Mouse (Mus musculus) limb, embryonic 13.5 days (tissue): ENCODE data around the gene Ccdc185. TPM values are rescaled to one million over a fixed set of nuclear protein-coding genes. Genes with fewer than 3 reads are reported as not detected.

Experiments used
- ATAC-seq: fragments of 200-750 bp; cut with Nextera tagmentation; 2 replicates; pipeline ENCODE4 v1.8.0; 2017; ENCODE audit warnings: low read depth, moderate number of reproducible peaks, moderate TSS enrichment; ENCODE audit not compliant: low FRiP score
- H3K27ac ChIP-seq: fragments of 300-500 bp; sonication (generic); 2 replicates; pipeline ENCODE4 v1.5.1; 2015; ENCODE audit warnings: inconsistent platforms, mild to moderate bottlenecking, moderate library complexity
- H3K27me3 ChIP-seq: fragments of 300-500 bp; sonication (generic); 2 replicates; pipeline ENCODE4 v1.6.1; 2015; ENCODE audit warnings: mild to moderate bottlenecking, inconsistent platforms
- H3K36me3 ChIP-seq: fragments of 300-500 bp; sonication (generic); 2 replicates; pipeline ENCODE4 v1.6.1; 2015; ENCODE audit warnings: inconsistent platforms, mild to moderate bottlenecking, moderate library complexity
- H3K4me1 ChIP-seq: fragments of 300-500 bp; sonication (generic); 2 replicates; pipeline ENCODE4 v1.6.1; 2015; ENCODE audit warnings: inconsistent platforms
- H3K4me2 ChIP-seq: fragments of 300-500 bp; sonication (generic); replicated peaks from 2 replicates; pipeline ENCODE4 v1.6.1; 2015; ENCODE audit warnings: inconsistent platforms, mild to moderate bottlenecking, moderate library complexity
- H3K4me3 ChIP-seq: fragments of 300-500 bp; sonication (generic); 2 replicates; pipeline ENCODE4 v1.5.1; 2015; ENCODE audit warnings: moderate library complexity, mild to moderate bottlenecking, inconsistent platforms
- H3K9ac ChIP-seq: fragments of 300-500 bp; sonication (generic); 2 replicates; pipeline ENCODE4 v1.6.1; 2015; ENCODE audit warnings: mild to moderate bottlenecking, inconsistent platforms
- H3K9me3 ChIP-seq: fragments of 300-500 bp; sonication (generic); 2 replicates; pipeline ENCODE4 v1.6.1; 2016; ENCODE audit warnings: inconsistent platforms
- WGBS: fragments of 180-500 bp; shearing (Covaris S2); methylation state at CpG from one replicate; pipeline ENCODE4 v1.1.7; 2015; 5-methylcytosine and 5-hydroxymethylcytosine counted together
- polyA plus RNA-seq: library from polyadenylated mRNA; unstranded; fragments of >200 nt; fragmentation: Nextera tagmentation; extraction: Ambion mirVana; gene quantifications from 2 replicates; pipeline ENCODE4 v1.2.1, GENCODE M21; 2015

Gene Ccdc185
- not detected in 2 replicates for polyA plus RNA-seq

DNA sequence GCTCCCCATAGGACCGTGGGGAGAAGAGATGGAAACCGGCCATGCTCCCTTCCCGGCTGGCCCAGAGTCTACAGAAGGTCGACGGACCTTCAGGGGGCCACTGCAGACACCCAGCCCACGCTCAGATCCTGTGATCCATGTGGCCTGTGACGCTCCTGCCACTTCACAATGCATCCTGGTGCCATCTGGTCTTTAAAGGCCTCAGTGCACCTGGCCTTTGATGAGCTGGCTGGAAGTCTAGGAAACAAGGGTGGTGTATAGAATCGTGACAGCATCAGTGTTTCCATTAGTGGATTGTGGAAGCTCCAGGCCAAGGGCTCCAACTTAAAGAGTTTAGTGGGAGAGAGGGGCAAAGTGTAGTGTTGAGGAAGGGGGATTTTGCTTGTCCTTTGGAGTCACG, at the start of gene Ccdc185:
Ccdc185 (minus strand) TSS at position 101 of the 400 bp plus-strand sequence.
- H3K36me3 ChIP-seq: no peaks in the 10 kb centered on the region
- H3K9me3 ChIP-seq: no peaks in the 10 kb centered on the region
- no peak for ATAC-seq
- H3K4me3 ChIP-seq: no peak within 1 kb of the TSS
- H3K4me2 ChIP-seq: no peak within 1 kb of the TSS
- 85% methylated on average over 9 of the region's 9 CpGs for WGBS
- no peak within 1 kb of the TSS for H3K27ac ChIP-seq
- no peaks in the 10 kb centered on the region for H3K4me1 ChIP-seq
- H3K27me3 ChIP-seq: no peaks in the 10 kb centered on the region
- no peak within 1 kb of the TSS for H3K9ac ChIP-seq

DNA sequence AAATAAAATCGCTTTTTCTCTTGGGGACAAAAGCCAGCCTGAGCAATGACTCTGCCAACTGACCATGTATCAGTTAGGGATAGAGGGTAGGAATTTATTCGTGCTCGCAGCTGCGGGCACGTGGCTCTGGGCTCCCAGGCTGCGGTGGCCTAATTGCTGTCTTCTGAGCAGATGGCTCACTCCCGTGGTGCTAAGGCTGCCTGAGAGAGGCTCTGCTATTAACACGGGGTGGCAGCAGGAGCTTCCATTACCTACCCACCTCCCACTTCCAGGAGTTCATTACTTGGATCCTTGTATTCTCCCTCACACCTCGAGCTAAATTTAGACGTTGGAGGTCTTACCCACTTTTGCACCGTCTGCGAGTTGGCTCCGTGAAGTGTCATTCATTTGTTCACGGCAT, 48.1 kb upstream of the Ccdc185 start:
- H3K4me3 ChIP-seq: no peak overlapping the region
- no peaks in the 10 kb centered on the region for H3K27me3 ChIP-seq
- no peak for ATAC-seq
- no peak overlapping the region for H3K27ac ChIP-seq
- no peak overlapping the region for H3K4me2 ChIP-seq
- peaks cover 12% of the 10 kb centered on the region for H3K4me1 ChIP-seq
- 47% methylated on average over 14 of the region's 14 CpGs for WGBS
- H3K36me3 ChIP-seq: no peaks in the 10 kb centered on the region
- no peak overlapping the region for H3K9ac ChIP-seq
- H3K9me3 ChIP-seq: no peaks in the 10 kb centered on the region

DNA sequence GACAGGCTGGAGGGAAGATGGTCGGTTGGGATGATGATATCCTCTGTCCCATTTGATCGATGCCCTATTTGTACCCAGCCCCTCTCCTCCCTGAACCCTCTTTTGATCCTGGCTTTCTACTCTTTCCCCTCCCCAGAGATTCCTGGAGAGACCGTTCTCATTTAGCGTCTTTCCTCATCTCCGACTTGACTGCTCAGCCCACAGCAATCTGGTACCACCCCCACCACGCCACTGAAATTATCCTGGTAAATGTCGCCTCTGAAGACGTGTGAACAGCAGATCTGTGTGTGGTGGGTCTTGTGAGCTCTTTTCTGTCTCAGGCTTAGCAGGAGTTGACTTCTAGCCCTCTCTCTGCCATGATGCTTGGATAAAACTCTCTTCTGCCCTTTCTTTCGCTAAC, 45.6 kb upstream of the Ccdc185 start:
- peaks cover 13% of the 10 kb centered on the region for H3K4me1 ChIP-seq
- no peaks in the 10 kb centered on the region for H3K36me3 ChIP-seq
- no peak overlapping the region for H3K9ac ChIP-seq
- no peak overlapping the region for H3K4me3 ChIP-seq
- H3K27ac ChIP-seq: no peak overlapping the region
- H3K9me3 ChIP-seq: no peaks in the 10 kb centered on the region
- no peaks in the 10 kb centered on the region for H3K27me3 ChIP-seq
- no peak overlapping the region for H3K4me2 ChIP-seq
- WGBS: 85% methylated on average over 9 of the region's 9 CpGs
- ATAC-seq: no peak

DNA sequence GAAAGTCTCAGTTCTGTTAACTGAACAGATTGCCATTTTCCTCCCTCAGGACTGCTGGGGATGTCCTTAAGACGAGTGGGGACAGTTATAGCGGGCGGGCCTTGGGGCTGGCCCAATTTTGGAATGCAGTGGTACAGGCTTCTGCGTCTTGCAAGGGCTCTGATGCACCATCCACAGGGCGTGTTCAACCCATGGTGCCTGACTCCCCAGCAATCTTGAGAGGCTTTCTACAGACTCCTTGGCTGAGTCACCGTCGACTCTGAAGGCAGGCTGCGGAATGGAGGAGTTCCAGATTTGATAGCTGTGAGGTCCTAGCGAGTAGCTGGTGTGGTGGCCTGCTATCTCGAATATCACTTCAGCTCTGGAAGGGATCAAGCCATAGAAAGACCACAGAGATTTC, 45.2 kb upstream of the Ccdc185 start:
- Histone ChIP-seq H3K4me3 (no peak overlapping the region), H3K27me3 (no peaks in the 10 kb centered on the region), H3K36me3 (no peaks in the 10 kb centered on the region), H3K4me1 (peaks cover 13% of the 10 kb centered on the region), H3K9ac (no peak overlapping the region), H3K9me3 (no peaks in the 10 kb centered on the region), H3K4me2 (no peak overlapping the region), H3K27ac (no peak overlapping the region)
- whole genome bisulfite sequencing: 89% methylated on average over 10 of the region's 10 CpGs
- no peak for ATAC-seq

DNA sequence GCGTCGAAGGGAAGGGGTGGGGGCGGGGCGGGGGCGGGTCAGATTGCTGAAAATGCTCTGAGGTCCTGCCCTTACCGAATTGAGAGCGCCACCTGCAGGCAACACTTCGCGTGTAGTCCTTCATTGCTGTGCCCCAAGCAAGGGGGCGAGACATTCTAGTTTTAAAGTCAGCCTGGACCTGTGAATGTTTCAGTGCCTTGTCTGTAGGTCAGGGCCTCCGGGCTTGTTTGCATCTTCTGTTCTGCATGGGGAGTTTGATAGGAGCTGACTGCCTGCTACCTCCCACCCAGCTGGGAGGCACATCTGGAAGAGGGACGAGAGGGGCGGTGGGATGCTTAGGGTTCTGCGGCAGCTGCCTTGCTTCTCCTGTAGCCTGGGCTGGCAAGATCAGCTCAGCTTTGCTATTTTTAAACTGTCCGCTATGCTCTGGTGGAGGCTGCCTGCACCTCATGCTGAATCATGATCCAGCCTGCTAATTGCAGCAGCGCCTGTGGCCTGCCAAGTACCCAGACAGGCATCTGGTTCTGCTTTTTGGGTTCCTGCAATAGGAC, 43.6 kb upstream of the Ccdc185 start:
- Histone ChIP-seq H3K27me3 (no peaks in the 10 kb centered on the region), H3K9me3 (no peaks in the 10 kb centered on the region), H3K9ac (0 out of 2 replicates have a peak overlapping the region, but pooled peaks have one; percentile 19), H3K4me2 (peak overlapping the region; percentile 51), H3K4me1 (peaks cover 16% of the 10 kb centered on the region), H3K4me3 (no peak overlapping the region), H3K36me3 (no peaks in the 10 kb centered on the region), H3K27ac (peak overlapping the region; percentile 69; the same call in 1 of the 2 replicates)
- 10% methylated on average over 16 of the region's 16 CpGs for WGBS
- ATAC-seq: peak; percentile 58

DNA sequence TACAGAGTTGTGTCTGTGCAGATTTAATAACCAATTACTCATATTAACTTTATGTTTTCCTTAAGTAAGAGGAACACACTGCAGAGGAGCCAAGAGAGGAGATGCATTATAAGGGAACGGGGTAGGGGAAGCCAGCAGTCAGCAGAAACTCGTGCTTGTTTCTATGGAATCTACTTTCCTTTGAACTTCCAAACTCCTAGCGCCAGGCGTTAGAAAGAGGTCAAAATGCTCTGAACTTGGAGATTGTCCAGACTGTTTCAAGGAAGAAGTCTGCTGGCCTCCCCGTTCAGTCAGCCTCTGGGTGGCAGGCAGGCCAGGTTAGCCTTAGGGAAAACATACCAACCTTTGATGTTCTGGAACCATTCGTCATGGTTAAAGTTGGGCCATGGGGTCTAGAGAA, 39.9 kb upstream of the Ccdc185 start:
- Histone ChIP-seq H3K36me3 (no peaks in the 10 kb centered on the region), H3K27ac (no peak overlapping the region), H3K4me1 (peaks cover 23% of the 10 kb centered on the region), H3K9ac (no peak overlapping the region), H3K4me3 (no peak overlapping the region), H3K27me3 (no peaks in the 10 kb centered on the region), H3K4me2 (no peak overlapping the region), H3K9me3 (no peaks in the 10 kb centered on the region)
- WGBS: 11% methylated on average over 6 of the region's 6 CpGs
- ATAC-seq: no peak

DNA sequence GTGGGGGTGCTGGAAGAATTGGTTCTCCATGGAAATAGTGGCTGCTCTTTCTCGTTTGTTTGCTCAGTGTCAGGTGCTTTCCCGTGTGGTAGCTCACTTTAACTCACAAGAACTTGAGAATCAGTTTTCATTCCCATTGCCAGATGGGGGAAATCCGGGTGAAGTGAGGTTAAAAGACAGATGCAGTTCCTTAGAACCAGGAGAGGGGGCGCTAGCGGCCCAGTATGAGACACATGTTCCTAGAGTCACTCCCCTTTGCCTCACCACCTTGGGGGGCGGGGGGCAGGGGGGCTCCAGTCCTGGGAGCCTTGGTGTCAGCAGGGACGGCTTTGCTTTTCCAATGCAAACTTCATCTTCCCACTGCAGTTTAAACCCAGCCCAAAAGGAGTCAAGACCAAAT, 38.0 kb upstream of the Ccdc185 start:
- Histone ChIP-seq H3K27me3 (no peaks in the 10 kb centered on the region), H3K4me1 (peaks cover 11% of the 10 kb centered on the region), H3K4me3 (no peak overlapping the region), H3K9ac (no peak overlapping the region), H3K9me3 (no peaks in the 10 kb centered on the region), H3K27ac (no peak overlapping the region), H3K36me3 (no peaks in the 10 kb centered on the region), H3K4me2 (no peak overlapping the region)
- 42% methylated on average over 7 of the region's 7 CpGs for WGBS
- no peak for ATAC-seq

DNA sequence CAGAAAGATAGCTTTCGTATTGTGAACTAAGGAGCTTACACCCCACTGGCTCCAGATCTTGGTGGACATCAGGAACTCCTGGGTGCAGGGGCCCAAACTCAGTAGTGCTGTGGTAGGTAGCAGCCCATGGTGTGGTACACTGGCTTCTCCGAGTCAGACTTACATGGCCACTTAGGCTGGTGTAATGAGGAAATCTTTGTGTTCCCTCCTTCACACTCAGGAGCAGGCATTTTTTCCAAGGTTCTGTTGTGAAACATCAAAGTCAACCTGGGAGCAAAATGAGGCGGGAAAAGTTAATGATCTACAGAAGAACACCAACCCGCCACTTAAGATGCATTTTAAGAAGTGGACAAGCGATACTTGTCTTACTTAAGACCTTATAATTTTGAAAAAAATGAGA, 36.5 kb upstream of the Ccdc185 start:
- Histone ChIP-seq H3K4me3 (no peak overlapping the region), H3K36me3 (no peaks in the 10 kb centered on the region), H3K9ac (no peak overlapping the region), H3K4me2 (no peak overlapping the region), H3K4me1 (peaks cover 10% of the 10 kb centered on the region), H3K27ac (no peak overlapping the region), H3K27me3 (no peaks in the 10 kb centered on the region), H3K9me3 (no peaks in the 10 kb centered on the region)
- WGBS: 81% methylated on average over 5 of the region's 5 CpGs
- no peak for ATAC-seq

DNA sequence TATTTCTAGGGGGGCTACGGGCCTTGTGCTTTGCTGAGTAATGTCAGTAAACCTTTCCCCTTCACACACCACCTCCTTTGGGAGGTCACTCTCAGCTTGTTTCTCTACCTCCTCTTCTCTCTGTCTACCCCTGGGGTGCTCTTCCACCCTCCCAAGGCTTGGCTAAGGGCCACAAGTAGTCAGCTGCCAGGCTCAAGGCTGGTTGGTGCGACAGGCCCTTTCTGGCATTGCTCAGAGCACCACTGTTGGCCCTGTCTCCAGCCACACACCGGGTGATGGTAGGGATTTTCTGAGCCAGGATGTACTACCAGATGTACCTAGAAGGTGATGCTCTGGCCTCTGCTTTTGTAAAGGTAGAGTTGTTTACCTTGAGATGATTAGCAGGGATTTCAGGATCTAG, 35.8 kb upstream of the Ccdc185 start:
- ATAC-seq: no peak
- Histone ChIP-seq H3K9me3 (no peaks in the 10 kb centered on the region), H3K27me3 (no peaks in the 10 kb centered on the region), H3K4me2 (no peak overlapping the region), H3K27ac (no peak overlapping the region), H3K9ac (no peak overlapping the region), H3K4me3 (no peak overlapping the region), H3K36me3 (no peaks in the 10 kb centered on the region), H3K4me1 (peaks cover 10% of the 10 kb centered on the region)
- 76% methylated on average over 3 of the region's 3 CpGs for WGBS

DNA sequence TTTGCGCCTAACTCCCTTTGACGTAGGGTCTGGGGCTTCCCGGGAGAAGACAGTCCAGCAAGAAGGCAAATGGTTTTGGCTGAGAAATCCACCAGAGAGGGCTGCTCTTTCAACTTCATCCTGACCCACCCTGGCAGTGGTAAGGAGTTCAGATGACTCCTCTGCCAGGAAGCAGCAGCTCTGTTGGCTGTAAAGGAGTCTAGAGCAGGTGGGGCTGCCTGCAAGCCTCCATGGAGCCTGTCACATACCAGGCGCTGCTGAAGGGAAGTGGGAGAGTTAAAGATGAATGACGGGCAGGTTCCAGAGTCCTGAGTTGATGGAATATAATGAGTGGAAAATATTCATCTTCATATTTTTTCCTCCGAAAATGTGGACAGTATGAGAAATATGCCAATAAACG, 34.8 kb upstream of the Ccdc185 start:
- Histone ChIP-seq H3K4me1 (peaks cover 7% of the 10 kb centered on the region), H3K9ac (no peak overlapping the region), H3K27me3 (no peaks in the 10 kb centered on the region), H3K4me2 (no peak overlapping the region), H3K9me3 (no peaks in the 10 kb centered on the region), H3K4me3 (no peak overlapping the region), H3K27ac (no peak overlapping the region), H3K36me3 (no peaks in the 10 kb centered on the region)
- ATAC-seq: no peak
- WGBS: 85% methylated on average over 7 of the region's 7 CpGs

DNA sequence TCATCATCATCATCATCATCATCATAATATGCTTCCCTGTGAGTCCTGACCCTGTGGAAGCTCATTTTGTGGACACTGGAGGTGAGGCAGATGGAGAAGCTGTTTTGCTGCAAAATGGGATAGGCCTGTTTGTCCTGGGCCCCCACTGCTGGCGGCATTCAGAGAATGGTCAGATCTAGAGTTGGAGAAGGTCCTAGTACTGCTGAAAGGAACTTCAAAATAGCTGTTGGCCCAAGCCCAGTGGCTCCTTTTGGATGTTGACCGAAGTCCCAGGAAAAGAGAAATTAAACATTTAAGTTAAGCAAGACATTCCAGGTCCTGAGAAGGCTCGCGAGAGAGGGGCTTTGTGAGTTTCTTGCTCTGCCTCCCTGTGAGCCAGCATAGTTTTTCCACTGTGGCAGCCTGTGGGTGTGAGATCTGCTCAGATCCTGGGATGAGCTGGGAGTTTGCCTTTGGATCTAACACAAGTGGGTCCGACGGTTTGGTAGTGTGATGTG, 30.1 kb upstream of the Ccdc185 start:
- no peak for ATAC-seq
- H3K9me3 ChIP-seq: no peaks in the 10 kb centered on the region
- no peak overlapping the region for H3K27ac ChIP-seq
- H3K4me3 ChIP-seq: no peak overlapping the region
- H3K4me2 ChIP-seq: no peak overlapping the region
- no peak overlapping the region for H3K9ac ChIP-seq
- 88% methylated on average over 6 of the region's 6 CpGs for WGBS
- no peaks in the 10 kb centered on the region for H3K27me3 ChIP-seq
- no peaks in the 10 kb centered on the region for H3K36me3 ChIP-seq
- H3K4me1 ChIP-seq: no peaks in the 10 kb centered on the region

DNA sequence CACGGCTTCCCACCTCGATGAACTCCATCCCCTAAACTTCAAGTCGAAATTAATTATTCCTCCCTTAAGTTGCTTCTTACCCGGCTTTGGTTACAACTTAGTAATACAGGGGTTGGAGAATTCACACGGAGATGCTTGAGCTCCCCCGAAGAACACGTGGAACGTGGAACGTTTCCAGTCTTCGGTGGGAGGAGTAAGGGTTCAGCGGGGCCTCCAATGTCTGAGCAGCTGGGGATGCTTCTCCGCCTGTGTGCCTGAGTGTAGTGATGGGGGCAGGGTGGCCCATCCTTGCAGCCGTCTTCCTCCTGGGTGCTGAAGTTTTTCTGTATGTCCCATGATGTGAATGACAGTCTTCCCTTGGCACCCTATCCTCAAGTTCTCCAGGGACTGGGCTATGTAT, 29.2 kb upstream of the Ccdc185 start:
- Histone ChIP-seq H3K27ac (no peak overlapping the region), H3K36me3 (no peaks in the 10 kb centered on the region), H3K4me2 (no peak overlapping the region), H3K4me1 (no peaks in the 10 kb centered on the region), H3K27me3 (no peaks in the 10 kb centered on the region), H3K9me3 (no peaks in the 10 kb centered on the region), H3K9ac (no peak overlapping the region), H3K4me3 (no peak overlapping the region)
- no peak; the same call in 1 of the 2 replicates for ATAC-seq
- WGBS: 73% methylated on average over 13 of the region's 13 CpGs

DNA sequence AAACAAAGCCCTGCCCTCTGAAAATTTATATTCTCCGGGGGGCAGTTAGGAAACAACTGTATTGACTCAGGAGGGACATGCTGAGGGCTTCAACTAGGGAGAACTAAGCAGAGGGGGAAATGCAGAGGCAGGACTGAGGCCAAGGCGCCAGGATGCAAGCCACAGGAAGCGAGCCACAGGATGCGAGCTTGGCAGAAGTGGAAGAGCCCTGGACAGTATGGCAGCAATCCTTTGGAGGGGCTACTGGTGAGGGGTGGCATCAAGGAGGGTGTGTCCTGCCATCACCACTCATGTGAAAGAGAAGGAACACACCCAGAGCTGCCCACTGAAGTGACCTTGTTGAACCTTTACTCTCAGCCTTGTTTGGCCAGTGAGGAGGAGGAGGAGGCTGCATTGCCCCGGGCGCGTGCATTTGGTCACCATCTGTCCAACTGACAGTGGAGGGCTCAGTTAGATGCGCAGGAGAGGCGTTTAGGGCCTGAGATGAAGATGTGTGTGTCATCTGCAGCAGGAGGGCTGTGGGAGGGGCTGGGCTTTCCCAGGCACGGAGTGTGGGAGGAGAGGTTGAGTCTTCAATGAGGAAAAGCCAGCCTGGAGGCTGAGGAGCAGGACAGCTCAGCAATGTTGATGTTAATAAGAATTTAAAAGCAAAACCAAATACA, 27.9 kb upstream of the Ccdc185 start:
- H3K4me1 ChIP-seq: no peaks in the 10 kb centered on the region
- no peak for ATAC-seq
- H3K36me3 ChIP-seq: no peaks in the 10 kb centered on the region
- no peaks in the 10 kb centered on the region for H3K9me3 ChIP-seq
- no peak overlapping the region for H3K4me3 ChIP-seq
- no peak overlapping the region for H3K4me2 ChIP-seq
- no peak overlapping the region for H3K9ac ChIP-seq
- H3K27ac ChIP-seq: no peak overlapping the region
- WGBS: 62% methylated on average over 10 of the region's 10 CpGs
- no peaks in the 10 kb centered on the region for H3K27me3 ChIP-seq
